Mouse (Mus musculus): ENCODE measurements around the gene Chst11. TPM values are rescaled to one million over a fixed set of nuclear protein-coding genes. Genes with fewer than 3 reads are reported as not detected.

The Chst11 gene
- total RNA-seq, 1 experiment from 2014 or later: 34.0 TPM

DNA sequence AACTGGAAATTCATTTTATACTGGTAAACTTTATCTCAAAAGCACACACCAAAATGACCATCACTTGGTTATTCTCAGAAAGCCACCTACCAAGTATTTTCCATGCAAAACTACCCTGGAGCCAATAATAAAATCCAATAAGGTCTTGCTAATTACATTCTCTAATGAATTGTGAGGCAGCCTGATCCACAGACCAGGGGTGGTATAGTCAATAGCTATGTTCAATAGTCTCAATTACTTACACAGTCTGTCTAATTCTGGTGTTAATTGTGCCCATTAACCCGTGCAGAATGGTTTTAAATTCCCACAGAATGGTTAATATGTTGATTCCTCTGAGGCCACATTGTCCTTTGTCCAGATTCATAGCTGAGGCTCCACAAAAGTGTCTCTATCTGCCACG is 233.5 kb downstream of the Chst11 start:
- no peak for DNase-seq

DNA sequence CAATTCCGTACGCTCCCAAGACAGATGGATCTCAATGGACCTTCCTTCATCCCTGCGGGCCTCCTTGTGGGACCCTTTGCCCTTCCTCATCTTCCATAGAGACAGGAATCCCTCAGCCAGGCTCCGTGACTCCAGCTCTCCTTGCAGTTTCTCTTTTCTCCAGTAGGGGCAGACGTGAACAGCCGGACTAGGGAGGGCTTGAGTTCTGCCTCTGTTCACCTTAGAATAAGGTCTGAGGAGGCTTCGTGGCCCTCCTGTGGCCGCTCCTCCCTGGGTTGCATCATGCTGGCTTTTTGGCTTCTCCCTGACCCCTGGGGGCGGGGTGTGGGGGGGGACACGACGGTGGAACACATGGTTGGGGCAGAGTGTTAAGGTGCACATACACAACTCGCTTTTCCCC is 234.4 kb downstream of the Chst11 start:
- DNase-seq: peak; percentile 36

DNA sequence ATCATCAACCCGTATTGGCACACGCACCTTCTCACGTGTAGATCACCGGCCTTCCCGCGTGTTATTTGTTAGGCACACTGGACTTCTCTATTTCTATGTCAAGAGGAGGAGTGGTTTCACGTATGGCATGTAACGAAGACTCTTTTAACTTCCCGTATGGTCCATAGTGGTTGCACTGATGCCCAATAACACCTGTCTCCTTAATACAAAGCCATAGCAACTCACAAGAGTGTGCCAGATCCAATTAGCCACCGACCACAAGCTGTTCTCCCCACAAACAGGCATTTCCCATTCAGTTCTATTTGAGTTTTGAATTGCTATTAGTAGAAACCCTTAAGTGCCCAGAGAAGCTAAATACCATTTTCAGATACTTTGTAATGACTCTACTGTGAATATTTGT is 234.9 kb downstream of the Chst11 start:
- DNase-seq: no peak

DNA sequence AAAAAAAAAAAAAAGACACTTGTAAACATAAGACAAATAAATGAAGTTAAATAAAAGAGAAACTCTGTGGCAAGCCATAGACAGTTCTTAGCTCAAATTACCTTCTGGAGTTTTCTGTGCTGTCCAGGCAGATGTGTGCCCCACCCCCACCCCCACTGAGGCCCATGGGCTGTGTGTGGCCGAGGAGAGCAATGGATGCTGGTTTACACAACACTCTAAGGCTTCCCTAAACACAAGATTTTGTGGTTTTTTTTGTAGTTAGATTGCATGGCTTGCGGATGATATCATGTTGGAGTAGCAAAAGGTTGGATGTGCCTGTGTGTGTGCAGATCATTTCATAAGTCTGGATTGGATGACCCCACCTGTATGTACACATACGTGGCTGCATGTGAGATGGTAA is 235.5 kb downstream of the Chst11 start:
- no peak for DNase-seq

DNA sequence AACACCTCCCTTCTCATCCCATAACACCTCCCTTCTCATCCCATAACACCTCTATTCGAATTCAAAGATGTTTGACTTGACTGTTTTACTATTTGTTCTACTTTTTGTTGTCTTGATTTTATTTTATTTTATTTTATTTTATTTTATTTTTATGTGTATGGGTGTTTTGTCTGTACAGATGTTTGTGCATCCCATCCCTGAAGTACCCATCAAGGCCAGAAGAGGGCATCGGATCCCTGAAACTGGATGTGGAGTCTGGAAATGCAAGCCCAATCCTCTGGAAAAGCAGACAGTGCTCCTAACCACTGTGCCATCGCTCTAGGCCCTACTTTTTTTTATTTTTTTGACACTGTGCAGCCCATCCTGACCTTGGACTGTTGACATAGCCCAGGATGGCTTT is 239.7 kb downstream of the Chst11 start:
- DNase-seq: no peak

DNA sequence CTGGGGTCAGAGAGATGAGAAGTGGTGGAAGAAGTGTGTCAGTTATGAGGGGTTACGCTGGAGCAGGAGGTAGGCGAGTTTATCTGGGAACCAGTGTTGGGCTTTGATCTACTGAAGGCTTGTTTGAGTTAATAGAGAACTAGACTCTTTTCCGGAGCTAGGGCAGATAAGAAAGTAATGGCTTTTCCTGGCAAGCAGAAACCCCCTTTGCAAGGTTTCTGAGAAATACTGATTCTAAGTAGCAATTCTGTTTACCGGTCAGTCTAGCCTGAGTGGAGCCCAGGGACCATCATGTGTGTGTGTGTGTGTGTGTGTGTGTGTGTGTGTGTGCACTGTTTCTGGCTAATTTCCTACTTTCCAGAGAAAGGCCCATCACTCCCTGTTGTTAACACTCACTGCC is 243.3 kb downstream of the Chst11 start:
- DNase-seq: no peak

DNA sequence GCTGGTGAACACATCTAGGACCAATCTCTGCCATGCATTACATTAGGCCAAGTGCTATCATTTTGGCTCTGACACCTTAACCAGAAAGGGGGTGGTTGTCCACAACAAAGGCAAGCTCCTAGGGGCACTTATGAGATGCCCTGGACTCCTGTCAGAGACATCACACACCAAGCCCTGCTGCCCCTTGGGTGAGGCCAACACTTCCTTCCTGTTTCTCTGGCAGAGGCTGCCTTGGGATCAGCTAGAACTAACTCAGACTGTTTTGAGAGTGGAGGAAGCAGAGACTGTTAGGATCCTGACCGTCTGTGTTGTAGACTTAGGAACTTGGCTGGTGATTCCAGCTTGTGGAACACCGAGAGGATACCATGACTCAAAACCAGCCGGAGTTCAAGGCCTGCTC is 248.7 kb downstream of the Chst11 start:
- DNase-seq: no peak

DNA sequence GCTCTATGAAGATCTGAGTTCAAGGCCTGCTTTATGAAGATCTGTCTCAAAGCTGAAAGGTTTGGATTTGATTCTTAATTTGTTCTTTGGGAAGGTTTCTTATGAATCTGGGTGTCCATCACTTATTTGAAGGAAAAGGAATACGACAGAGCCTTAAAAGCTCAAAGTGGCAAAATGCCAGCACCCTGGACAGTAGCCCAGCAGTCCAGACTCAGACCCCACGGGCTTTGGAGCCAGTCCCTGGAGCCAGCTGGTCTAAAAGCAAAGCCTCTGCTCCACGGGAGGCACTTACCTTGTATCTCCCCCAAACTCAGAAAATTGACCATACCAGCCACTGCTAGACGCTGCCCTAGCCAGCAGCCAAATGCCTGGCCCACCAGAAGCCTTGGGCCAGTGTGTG is 249.1 kb downstream of the Chst11 start:
- no peak for DNase-seq

DNA sequence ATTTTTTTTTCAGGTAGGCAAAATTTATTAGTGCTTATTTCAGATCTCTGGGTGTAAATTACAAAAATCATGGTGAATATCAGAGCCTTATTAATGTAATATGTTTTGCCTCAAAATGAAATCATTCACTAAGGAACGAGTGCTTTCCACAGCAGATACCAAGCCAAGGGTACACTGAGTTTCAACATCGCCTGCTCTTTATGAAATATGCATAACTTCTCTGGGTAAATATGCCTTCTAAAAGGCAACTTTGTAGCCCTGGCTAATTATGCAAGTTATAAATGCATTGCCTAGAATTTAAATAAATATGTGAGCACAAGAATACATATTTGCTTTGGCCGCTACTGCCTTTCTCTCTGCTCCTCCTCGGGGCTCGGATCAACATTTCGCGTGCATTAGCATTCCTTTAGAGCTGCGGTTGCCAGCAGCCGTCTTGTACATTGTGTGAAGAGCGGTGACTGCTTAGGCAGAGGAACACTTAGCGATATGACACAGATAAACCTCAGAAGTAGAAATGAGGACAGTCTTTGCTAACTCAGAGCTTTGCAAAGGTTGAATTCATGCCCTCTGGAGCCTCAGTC is 256.9 kb downstream of the Chst11 start:
- no peak for DNase-seq

DNA sequence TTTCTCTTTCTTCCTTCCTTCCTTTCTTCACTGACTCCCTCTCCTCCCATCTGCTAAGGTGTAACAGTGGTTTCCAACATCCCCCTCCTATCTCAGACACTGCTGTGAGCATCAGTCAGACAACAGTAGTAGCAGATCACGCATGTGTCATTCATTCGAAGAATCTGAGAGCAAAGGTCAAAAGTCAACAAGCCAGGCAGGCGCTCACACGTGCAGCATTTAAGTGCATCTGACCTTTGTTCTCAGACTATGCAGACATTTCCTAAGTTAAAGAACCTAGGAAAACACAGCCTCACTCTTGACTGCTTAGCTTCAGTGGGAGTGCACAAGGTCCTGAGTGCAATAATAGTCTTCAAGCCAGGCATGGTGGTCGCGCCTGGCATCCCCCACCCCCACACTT is 258.8 kb downstream of the Chst11 start:
- DNase-seq: no peak

Other genes starting within 250 kb of the Chst11 start
- 23.5 and 25.9 TPM in 2 replicates for gene Nfyb, start 221.4 kb upstream of the Chst11 start, total RNA-seq (2021)
- gene Txnrd1, start 151.5 kb upstream of the Chst11 start, total RNA-seq (2021): 118 and 136 TPM in 2 replicates
- 4.6 TPM in 2 replicates for gene Eid3, start 118.9 kb upstream of the Chst11 start, total RNA-seq (2021)